In the genomic region with DNA sequence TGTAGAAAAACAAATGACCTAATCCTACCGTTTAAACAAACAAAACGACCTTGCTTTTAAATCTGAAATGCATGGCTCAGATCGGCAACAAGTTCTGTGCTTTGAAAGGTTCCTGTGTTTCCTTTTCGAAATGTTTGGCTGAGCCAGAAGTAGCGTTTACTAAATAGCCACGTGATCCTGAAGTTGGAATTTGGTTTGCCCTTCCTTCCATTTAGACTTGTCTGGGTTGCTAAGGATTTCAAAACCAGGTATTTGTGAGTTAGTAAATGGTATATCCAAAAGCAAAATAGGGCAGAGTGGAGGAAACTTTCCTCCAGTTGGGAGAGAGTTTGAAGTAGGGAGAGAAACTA, we compare ENCODE assay signal across 10 mouse cellular contexts.
A peak's percentile ranks its signal among the peaks of the same experiment; 100 is the strongest.
DNase-seq lines count a peak whose midpoint lies in the region; ATAC-seq and TF ChIP-seq lines count a peak whose summit lies in the region.
"Had no signal": no experiment of that assay in that cellular context is flagged by ENCODE, and none has a peak within 500 bp of the region (broad histone marks: within the 10 kb centered on the region; RNA-seq: fewer than 3 reads in every experiment).

No protein-coding gene starts in this region.

- peak overlapping the region; percentile 45 for H3K4me3 ChIP-seq in layer of hippocampus, adult 2 months
- H3K4me3 ChIP-seq in intestine, embryonic 16.5 days (ENCODE audit: low read length), result peak overlapping the region; percentile 53
- no peak overlapping the region for H3K4me3 ChIP-seq in neural tube, embryonic 12.5 days

- no peaks in the 10 kb centered on the region for H3K27me3 ChIP-seq in intestine, embryonic 16.5 days (replicated peaks; ENCODE audit: control insufficient read depth, insufficient read depth, low read length)
- H3K27me3 ChIP-seq in neural tube, embryonic 12.5 days (replicated peaks), result no peaks in the 10 kb centered on the region; the same call in 1 of the 2 replicates

- peak overlapping the region; percentile 69 for H3K9ac ChIP-seq in intestine, embryonic 16.5 days (ENCODE audit: low read depth, low read length)
- no peak overlapping the region for H3K9ac ChIP-seq in neural tube, embryonic 12.5 days

- peaks cover 19% of the 10 kb centered on the region for H3K4me1 ChIP-seq in intestine, embryonic 16.5 days (ENCODE audit: control insufficient read depth, insufficient read depth, low read length)
- peaks cover 10% of the 10 kb centered on the region for H3K4me1 ChIP-seq in neural tube, embryonic 12.5 days

- peaks cover 19% of the 10 kb centered on the region for H3K36me3 ChIP-seq in intestine, embryonic 16.5 days (ENCODE audit: control insufficient read depth, insufficient read depth, low read length)
- H3K36me3 ChIP-seq in neural tube, embryonic 12.5 days, result peaks cover 18% of the 10 kb centered on the region

- DNase-seq in adrenal gland, adult 2 months, result peak; percentile 21
- no peak for DNase-seq in adrenal gland, postnatal 4 days (ENCODE audit: low spot score in 2 of 2)
- no peak for DNase-seq in layer of hippocampus, adult 2 months (ENCODE audit: low spot score in 2 of 2)
- DNase-seq in layer of hippocampus, adult 9-11 months, result no peak
- no peak for DNase-seq in ovary, postnatal 36 days (ENCODE audit: low spot score)
- no peak for DNase-seq in cerebellum, adult 11 months
- DNase-seq: cerebellum, postnatal 10 days had no signal

- H3K27ac ChIP-seq in layer of hippocampus, adult 2 months, result peak overlapping the region; percentile 72
- peak overlapping the region; percentile 82 for H3K27ac ChIP-seq in intestine, embryonic 16.5 days (ENCODE audit: low read length)
- no peak overlapping the region for H3K27ac ChIP-seq in neural tube, embryonic 12.5 days

- TF ChIP-seq CTCF in layer of hippocampus, adult 2 months (conservative IDR thresholded peaks at IDR 0.05), result no peak

- peak overlapping the region; percentile 86; the same call in 1 of the 2 replicates for H3K4me2 ChIP-seq in intestine, embryonic 16.5 days (ENCODE audit: low read depth, low read length)
- peak overlapping the region; percentile 73 for H3K4me2 ChIP-seq in neural tube, embryonic 12.5 days (replicated peaks)

- no peak for ATAC-seq in intestine, embryonic 16.5 days
- ATAC-seq in neural tube, embryonic 12.5 days (ENCODE audit: low FRiP score, low read depth), result no peak
- ATAC-seq: midbrain, embryonic 16.5 days had no signal

- WGBS in intestine, embryonic 16.5 days, result 23% methylated on average over 6 of the region's 6 CpGs
- 54% methylated on average over 6 of the region's 6 CpGs for WGBS in neural tube, embryonic 12.5 days

- no peaks in the 10 kb centered on the region for H3K9me3 ChIP-seq in intestine, embryonic 16.5 days (ENCODE audit: control insufficient read depth, low read length)
- H3K9me3 ChIP-seq in neural tube, embryonic 12.5 days, result no peaks in the 10 kb centered on the region
